Mouse (Mus musculus): ENCODE measurements around the gene Ngf. TPM values are rescaled to one million over a fixed set of nuclear protein-coding genes. Genes with fewer than 3 reads are reported as not detected.

The Ngf gene
- polyA plus RNA-seq, 1 experiment from 2014 or later, result 1.2 TPM

DNA sequence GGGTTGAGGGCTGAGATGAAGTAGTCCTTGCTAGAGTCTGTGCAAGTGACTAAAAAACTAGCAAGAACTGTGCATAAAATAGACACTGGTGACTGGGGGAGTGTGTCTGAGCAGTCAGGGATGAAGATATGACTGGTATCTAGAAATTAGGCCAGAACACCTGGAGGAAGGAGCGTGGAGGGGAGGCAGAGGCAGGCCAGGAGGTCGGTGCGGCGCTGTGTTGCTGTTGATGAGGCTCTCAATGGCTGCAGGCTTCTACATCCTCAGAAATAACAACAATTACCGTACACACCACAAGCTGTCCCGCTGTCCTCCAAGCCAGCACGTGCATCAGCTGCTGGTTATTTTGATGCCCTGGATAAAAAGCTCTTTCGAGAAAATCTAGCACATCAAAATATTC lies 2.6 kb upstream of the Ngf start:
- H3K4me1 ChIP-seq (replicated peaks; ENCODE audit: control insufficient read depth, insufficient read depth, low read length), result no peaks in the 10 kb centered on the region
- H3K9me3 ChIP-seq (ENCODE audit: control insufficient read depth, low read length), result no peaks in the 10 kb centered on the region
- peaks cover 25% of the 10 kb centered on the region for H3K27me3 ChIP-seq (ENCODE audit: control insufficient read depth, insufficient read depth, low read length)
- H3K4me2 ChIP-seq (replicated peaks; ENCODE audit: low read depth, low read length), result no peak overlapping the region
- DNase-seq (ENCODE audit: low spot score), result no peak
- no peaks in the 10 kb centered on the region for H3K36me3 ChIP-seq (ENCODE audit: control insufficient read depth, insufficient read depth, low read length)
- no peak overlapping the region for H3K4me3 ChIP-seq (ENCODE audit: low read depth, low read length)
- WGBS, result 83% methylated on average over 8 of the region's 8 CpGs
- no peak overlapping the region for H3K27ac ChIP-seq (ENCODE audit: low read depth, low read length)
- no peak overlapping the region for H3K9ac ChIP-seq (ENCODE audit: low read depth, low read length)
- ATAC-seq (ENCODE audit: low FRiP score), result no peak

DNA sequence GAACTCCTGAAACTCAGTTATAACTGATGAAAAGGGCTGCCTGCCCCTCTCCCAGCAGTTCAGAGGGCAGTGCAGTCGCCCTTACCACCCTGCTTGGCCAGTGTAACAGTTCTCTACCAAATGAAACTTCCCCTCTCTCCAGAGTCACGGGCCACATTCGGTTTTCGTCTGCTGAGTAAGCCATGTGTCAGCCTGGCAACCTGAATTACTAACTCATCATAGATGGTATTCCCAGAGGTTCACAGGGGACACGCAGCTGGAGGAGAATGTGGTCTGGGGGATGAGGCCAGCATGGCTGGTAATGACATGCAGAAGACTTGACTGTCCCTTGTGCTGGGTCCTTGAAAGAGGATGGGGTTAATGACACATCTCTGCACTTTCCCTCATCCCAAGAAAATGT lies 1.5 kb downstream of the Ngf start:
- ATAC-seq (ENCODE audit: low FRiP score) (no peak), DNase-seq (ENCODE audit: low spot score) (no peak)
- no peak overlapping the region for H3K9ac ChIP-seq (ENCODE audit: low read depth, low read length)
- no peak overlapping the region for H3K4me2 ChIP-seq (replicated peaks; ENCODE audit: low read depth, low read length)
- 66% methylated on average over 5 of the region's 5 CpGs for whole genome bisulfite sequencing
- H3K9me3 ChIP-seq (ENCODE audit: control insufficient read depth, low read length), result no peaks in the 10 kb centered on the region
- peaks cover 25% of the 10 kb centered on the region for H3K27me3 ChIP-seq (ENCODE audit: control insufficient read depth, insufficient read depth, low read length)
- no peaks in the 10 kb centered on the region for H3K4me1 ChIP-seq (replicated peaks; ENCODE audit: control insufficient read depth, insufficient read depth, low read length)
- no peaks in the 10 kb centered on the region for H3K36me3 ChIP-seq (ENCODE audit: control insufficient read depth, insufficient read depth, low read length)
- H3K27ac ChIP-seq (ENCODE audit: low read depth, low read length), result no peak overlapping the region
- H3K4me3 ChIP-seq (ENCODE audit: low read depth, low read length), result no peak overlapping the region

DNA sequence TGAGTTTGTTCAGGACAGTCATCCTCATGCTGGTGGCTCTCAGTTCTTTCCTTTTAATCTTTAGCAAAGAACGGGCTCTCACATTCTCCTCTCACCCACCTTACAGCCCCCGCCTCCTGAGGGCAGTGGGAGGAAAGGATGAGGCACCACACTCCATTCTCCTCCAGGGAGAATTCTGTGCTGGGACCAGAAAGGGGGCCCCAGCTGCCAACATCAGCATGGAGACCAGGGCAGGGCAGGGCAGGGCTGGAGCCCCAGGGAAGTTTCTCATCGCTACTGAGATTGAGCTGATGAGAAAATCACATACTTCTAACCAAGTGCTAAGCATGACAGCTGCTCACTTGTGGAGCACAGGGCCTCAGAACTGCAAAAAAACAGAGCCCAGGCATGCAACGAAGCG lies 2.1 kb downstream of the Ngf start:
- WGBS, result 70% methylated on average over 5 of the region's 5 CpGs
- Histone ChIP-seq H3K4me1 (replicated peaks; ENCODE audit: control insufficient read depth, insufficient read depth, low read length) (no peaks in the 10 kb centered on the region), H3K27ac (ENCODE audit: low read depth, low read length) (no peak overlapping the region), H3K27me3 (ENCODE audit: control insufficient read depth, insufficient read depth, low read length) (peaks cover 25% of the 10 kb centered on the region), H3K4me3 (ENCODE audit: low read depth, low read length) (no peak overlapping the region), H3K36me3 (ENCODE audit: control insufficient read depth, insufficient read depth, low read length) (no peaks in the 10 kb centered on the region), H3K9me3 (ENCODE audit: control insufficient read depth, low read length) (no peaks in the 10 kb centered on the region), H3K4me2 (replicated peaks; ENCODE audit: low read depth, low read length) (no peak overlapping the region), H3K9ac (ENCODE audit: low read depth, low read length) (no peak overlapping the region)
- ATAC-seq (ENCODE audit: low FRiP score) (no peak), DNase-seq (ENCODE audit: low spot score) (no peak)

DNA sequence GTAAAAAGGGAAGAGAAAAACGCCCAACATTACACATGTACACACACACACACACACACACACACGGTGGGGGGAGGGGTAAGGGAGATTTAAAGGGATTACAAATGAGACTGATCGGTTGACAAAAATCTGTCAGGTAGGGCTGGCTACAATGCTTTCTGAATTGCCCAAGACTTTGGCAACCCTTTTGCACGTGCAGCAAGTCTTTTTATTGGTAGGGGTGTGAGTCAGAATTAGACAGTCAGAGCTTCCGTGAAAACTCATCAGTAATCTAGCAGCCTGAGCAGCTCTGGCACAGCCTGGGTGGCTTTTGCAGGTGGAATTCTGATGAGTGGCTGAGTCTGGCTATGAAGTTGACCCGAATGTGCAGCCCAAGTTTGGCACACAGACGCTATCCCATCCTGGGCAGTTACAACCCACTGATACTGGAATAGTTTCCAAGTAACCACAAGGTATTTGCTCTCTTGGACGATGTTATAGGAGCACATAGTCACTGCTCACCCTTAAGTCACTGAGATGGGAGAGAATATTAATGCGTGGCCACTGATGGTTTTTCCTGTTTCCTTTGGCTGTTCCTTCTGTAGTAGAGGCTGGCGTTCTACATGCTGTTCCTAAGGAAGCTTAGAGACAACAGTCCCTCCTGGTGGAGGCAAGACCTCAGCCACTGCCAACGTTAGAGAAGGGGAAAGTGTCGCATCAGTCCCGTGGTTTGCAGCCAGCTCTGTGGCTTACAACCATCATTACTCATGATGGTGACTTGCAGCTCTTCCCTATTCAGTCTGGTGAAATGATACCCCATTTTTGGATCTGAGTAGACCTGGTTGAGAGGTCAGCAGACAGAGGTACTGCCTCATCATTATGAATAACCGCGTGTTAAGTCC lies 4.8 kb downstream of the Ngf start:
- Histone ChIP-seq H3K9ac (ENCODE audit: low read depth, low read length) (no peak overlapping the region), H3K4me1 (replicated peaks; ENCODE audit: control insufficient read depth, insufficient read depth, low read length) (no peaks in the 10 kb centered on the region), H3K4me2 (replicated peaks; ENCODE audit: low read depth, low read length) (no peak overlapping the region), H3K4me3 (ENCODE audit: low read depth, low read length) (no peak overlapping the region), H3K36me3 (ENCODE audit: control insufficient read depth, insufficient read depth, low read length) (no peaks in the 10 kb centered on the region), H3K9me3 (ENCODE audit: control insufficient read depth, low read length) (no peaks in the 10 kb centered on the region), H3K27me3 (ENCODE audit: control insufficient read depth, insufficient read depth, low read length) (peaks cover 18% of the 10 kb centered on the region), H3K27ac (ENCODE audit: low read depth, low read length) (no peak overlapping the region)
- ATAC-seq (ENCODE audit: low FRiP score), result no peak
- no peak for DNase-seq (ENCODE audit: low spot score)
- WGBS, result 87% methylated on average over 15 of the region's 15 CpGs

DNA sequence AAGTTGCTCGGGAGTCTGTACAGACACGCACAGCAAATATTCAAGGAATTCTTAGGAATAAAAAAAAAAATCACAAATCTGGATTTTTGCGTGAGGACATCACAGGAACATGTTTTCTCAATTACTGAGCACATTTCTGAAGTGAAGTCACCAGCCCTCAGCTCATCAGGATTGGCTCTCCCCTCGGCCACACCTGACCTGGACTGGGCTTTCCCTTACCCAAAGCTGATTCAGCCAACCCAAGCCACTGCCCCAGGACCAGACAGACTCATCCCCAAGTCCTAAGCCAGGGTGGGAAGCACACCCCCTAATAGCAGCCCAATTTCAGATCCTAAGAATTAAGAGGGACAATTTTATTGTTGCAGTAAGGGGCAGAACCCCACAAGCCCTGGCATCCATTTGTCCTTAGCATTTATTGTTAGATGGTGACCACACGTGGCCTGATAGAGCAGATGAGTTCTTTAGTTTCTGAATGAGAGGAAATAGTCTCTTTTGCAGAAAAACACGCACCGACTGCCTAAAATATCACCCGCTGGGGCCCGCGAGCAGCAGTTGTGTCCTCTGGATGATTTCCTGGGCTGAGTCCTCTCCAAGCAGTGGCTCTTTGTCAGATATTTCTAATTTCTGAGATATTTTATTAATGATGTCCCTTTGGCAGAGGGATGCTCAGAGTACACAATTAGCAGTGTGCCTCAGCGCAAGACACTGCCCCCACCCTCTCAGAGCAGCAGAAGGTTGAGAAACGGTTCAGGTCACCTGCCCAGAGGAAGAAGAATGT lies 8.4 kb downstream of the Ngf start:
- no peak for ATAC-seq (ENCODE audit: low FRiP score)

DNA sequence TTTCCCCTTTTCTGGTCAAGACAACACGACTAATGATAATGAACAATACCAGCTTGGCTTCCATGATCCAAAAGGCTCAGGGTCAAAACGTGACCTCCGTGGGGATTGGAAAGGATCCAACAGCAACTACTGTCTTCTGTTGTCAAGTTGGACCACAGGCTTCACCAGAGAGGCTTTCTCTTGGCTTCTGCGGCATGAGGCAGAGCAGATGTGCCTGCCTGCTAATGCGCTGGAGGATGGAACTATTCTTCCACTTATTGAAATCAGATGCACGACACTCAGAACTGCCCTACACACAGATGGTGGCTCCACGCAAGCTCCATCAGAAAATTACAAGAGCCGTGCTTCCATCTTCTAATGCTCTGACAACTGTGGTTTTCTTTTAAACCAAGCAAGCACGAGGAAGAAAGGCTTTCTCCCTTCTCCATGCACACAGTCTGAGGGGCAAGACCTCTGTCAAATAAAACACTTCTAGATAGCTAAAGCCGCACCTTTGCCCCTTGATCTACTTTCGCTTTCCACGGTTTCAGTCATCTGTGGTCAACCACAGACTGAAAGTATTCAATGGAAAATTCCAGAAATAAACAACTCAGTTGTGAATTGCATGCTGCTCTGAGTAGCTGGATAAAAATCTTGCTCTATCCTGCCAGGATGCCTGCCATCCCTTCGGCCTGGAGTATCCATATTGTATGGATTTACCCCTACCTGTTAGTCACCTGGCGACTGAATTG lies 20.8 kb downstream of the Ngf start:
- Histone ChIP-seq H3K36me3 (ENCODE audit: control insufficient read depth, insufficient read depth, low read length) (no peaks in the 10 kb centered on the region), H3K9ac (ENCODE audit: low read depth, low read length) (no peak overlapping the region), H3K27ac (ENCODE audit: low read depth, low read length) (no peak overlapping the region), H3K9me3 (ENCODE audit: control insufficient read depth, low read length) (no peaks in the 10 kb centered on the region), H3K27me3 (ENCODE audit: control insufficient read depth, insufficient read depth, low read length) (no peaks in the 10 kb centered on the region), H3K4me1 (replicated peaks; ENCODE audit: control insufficient read depth, insufficient read depth, low read length) (no peaks in the 10 kb centered on the region), H3K4me3 (ENCODE audit: low read depth, low read length) (no peak overlapping the region), H3K4me2 (replicated peaks; ENCODE audit: low read depth, low read length) (no peak overlapping the region)
- WGBS, result 81% methylated on average over 14 of the region's 14 CpGs
- ATAC-seq (ENCODE audit: low FRiP score) (no peak), DNase-seq (ENCODE audit: low spot score) (no peak)

More for the DNA sequence above, 8.4 kb downstream of the Ngf start:
- H3K4me3 ChIP-seq (ENCODE audit: low read depth, low read length), result no peak overlapping the region
- H3K4me2 ChIP-seq (replicated peaks; ENCODE audit: low read depth, low read length), result no peak overlapping the region
- no peak overlapping the region for H3K9ac ChIP-seq (ENCODE audit: low read depth, low read length)
- no peaks in the 10 kb centered on the region for H3K27me3 ChIP-seq (ENCODE audit: control insufficient read depth, insufficient read depth, low read length)
- DNase-seq (ENCODE audit: low spot score), result no peak
- H3K4me1 ChIP-seq (replicated peaks; ENCODE audit: control insufficient read depth, insufficient read depth, low read length), result no peaks in the 10 kb centered on the region
- H3K9me3 ChIP-seq (ENCODE audit: control insufficient read depth, low read length), result no peaks in the 10 kb centered on the region
- WGBS, result 86% methylated on average over 12 of the region's 12 CpGs
- no peak overlapping the region for H3K27ac ChIP-seq (ENCODE audit: low read depth, low read length)
- no peaks in the 10 kb centered on the region for H3K36me3 ChIP-seq (ENCODE audit: control insufficient read depth, insufficient read depth, low read length)

DNA sequence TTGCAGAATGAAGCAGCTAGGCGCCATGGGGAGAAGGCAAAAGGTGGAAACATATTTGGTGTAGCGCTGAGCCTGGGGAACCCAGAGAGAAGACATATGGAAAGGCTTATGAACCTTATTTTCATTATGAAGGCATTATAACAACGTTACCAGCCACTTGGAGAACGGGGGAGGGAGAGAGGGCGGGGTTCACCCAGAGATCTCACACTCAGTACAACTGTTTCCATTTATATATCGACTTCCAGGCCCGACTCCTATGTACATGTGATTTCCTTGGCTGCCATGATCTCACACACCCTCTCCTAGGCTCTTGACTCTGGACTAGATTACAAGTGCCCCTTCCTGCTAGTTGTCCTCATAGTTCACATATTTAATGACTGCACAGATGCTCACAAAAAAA lies 28.4 kb downstream of the Ngf start:
- H3K4me2 ChIP-seq (replicated peaks; ENCODE audit: low read depth, low read length), result no peak overlapping the region
- ATAC-seq (ENCODE audit: low FRiP score) (no peak), DNase-seq (ENCODE audit: low spot score) (no peak)
- no peaks in the 10 kb centered on the region for H3K9me3 ChIP-seq (ENCODE audit: control insufficient read depth, low read length)
- no peaks in the 10 kb centered on the region for H3K27me3 ChIP-seq (ENCODE audit: control insufficient read depth, insufficient read depth, low read length)
- no peak overlapping the region for H3K4me3 ChIP-seq (ENCODE audit: low read depth, low read length)
- no peak overlapping the region for H3K27ac ChIP-seq (ENCODE audit: low read depth, low read length)
- H3K9ac ChIP-seq (ENCODE audit: low read depth, low read length), result no peak overlapping the region
- H3K36me3 ChIP-seq (ENCODE audit: control insufficient read depth, insufficient read depth, low read length), result no peaks in the 10 kb centered on the region
- 83% methylated on average over 7 of the region's 7 CpGs for WGBS
- H3K4me1 ChIP-seq (replicated peaks; ENCODE audit: control insufficient read depth, insufficient read depth, low read length), result no peaks in the 10 kb centered on the region

DNA sequence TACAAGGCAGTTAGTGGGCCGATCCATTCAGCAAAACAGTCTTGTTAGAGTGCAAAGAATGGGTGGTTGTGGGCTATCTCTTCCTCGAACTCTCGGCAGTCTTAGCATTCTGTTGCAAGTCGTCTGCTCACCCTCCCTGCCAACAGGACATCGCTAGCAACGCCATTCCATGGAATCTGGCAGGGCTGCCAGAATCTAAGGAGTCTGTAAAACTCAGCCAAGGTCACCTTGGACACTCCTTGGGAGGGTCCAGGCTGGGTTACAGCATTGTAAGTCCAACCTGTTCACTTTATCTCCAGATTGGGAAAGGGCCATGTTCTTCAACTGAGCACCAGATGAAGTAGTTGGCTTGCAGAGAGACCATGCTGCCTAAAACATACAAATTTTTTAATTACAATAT lies 29.2 kb downstream of the Ngf start:
- H3K9ac ChIP-seq (ENCODE audit: low read depth, low read length), result no peak overlapping the region
- H3K27me3 ChIP-seq (ENCODE audit: control insufficient read depth, insufficient read depth, low read length), result no peaks in the 10 kb centered on the region
- no peak overlapping the region for H3K27ac ChIP-seq (ENCODE audit: low read depth, low read length)
- H3K9me3 ChIP-seq (ENCODE audit: control insufficient read depth, low read length), result no peaks in the 10 kb centered on the region
- no peak overlapping the region for H3K4me3 ChIP-seq (ENCODE audit: low read depth, low read length)
- ATAC-seq (ENCODE audit: low FRiP score) (no peak), DNase-seq (ENCODE audit: low spot score) (no peak)
- WGBS, result 90% methylated on average over 6 of the region's 6 CpGs
- H3K4me2 ChIP-seq (replicated peaks; ENCODE audit: low read depth, low read length), result no peak overlapping the region
- no peaks in the 10 kb centered on the region for H3K4me1 ChIP-seq (replicated peaks; ENCODE audit: control insufficient read depth, insufficient read depth, low read length)
- H3K36me3 ChIP-seq (ENCODE audit: control insufficient read depth, insufficient read depth, low read length), result no peaks in the 10 kb centered on the region

All from hindbrain, embryonic 11.5 days (tissue).